Mouse (Mus musculus): ENCODE results near the gene Tgm3. TPM values are rescaled to one million over a fixed set of nuclear protein-coding genes. Genes with fewer than 3 reads are reported as not detected.

Tgm3 gene
- polyA plus RNA-seq, 1 experiment from 2014 or later: 0.14 TPM

GRCm38 (mm10) chr2:130009371-130009770 lies 2.8 kb upstream of the Tgm3 start:
- Histone ChIP-seq H3K9ac (replicated peaks; ENCODE audit: low read depth, low read length) (no peak overlapping the region), H3K36me3 (ENCODE audit: control insufficient read depth, insufficient read depth, low read length) (no peaks in the 10 kb centered on the region), H3K4me1 (ENCODE audit: control insufficient read depth, insufficient read depth, low read length) (no peaks in the 10 kb centered on the region), H3K9me3 (ENCODE audit: control insufficient read depth, low read depth, low read length) (no peaks in the 10 kb centered on the region), H3K27me3 (ENCODE audit: control insufficient read depth, insufficient read depth, low read length) (no peaks in the 10 kb centered on the region), H3K4me3 (ENCODE audit: low read depth, low read length) (no peak overlapping the region), H3K27ac (ENCODE audit: low read length) (no peak overlapping the region), H3K4me2 (replicated peaks; ENCODE audit: low read depth, low read length) (no peak overlapping the region)
- 73% methylated on average over 2 of the region's 2 CpGs for WGBS
- ATAC-seq (ENCODE audit: insufficient number of reproducible peaks, insufficient read depth, low FRiP score, low read depth): no peak

DNA sequence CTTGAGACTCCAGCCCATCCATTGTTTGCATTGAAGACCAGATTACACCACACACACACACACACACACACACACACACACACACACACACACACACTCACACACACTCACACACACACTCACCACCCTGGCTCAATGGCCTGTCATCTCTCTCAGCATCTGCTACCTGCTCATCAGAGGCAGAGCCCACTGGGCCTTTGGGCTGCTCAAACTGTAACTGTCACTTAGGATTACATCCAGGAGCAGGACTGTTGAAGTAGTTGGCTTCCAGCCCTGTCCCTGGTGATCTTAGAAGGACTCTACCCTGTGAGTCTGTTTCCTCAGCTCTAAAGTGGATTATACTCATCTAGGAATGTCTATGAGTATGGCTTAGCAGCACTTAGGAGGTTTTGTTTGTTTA lies 1.5 kb downstream of the Tgm3 start:
- H3K36me3 ChIP-seq (ENCODE audit: control insufficient read depth, insufficient read depth, low read length): no peaks in the 10 kb centered on the region
- no peak overlapping the region for H3K4me2 ChIP-seq (replicated peaks; ENCODE audit: low read depth, low read length)
- no peaks in the 10 kb centered on the region for H3K27me3 ChIP-seq (ENCODE audit: control insufficient read depth, insufficient read depth, low read length)
- no peak for ATAC-seq (ENCODE audit: insufficient number of reproducible peaks, insufficient read depth, low FRiP score, low read depth)
- H3K9ac ChIP-seq (replicated peaks; ENCODE audit: low read depth, low read length): no peak overlapping the region
- no peaks in the 10 kb centered on the region for H3K4me1 ChIP-seq (ENCODE audit: control insufficient read depth, insufficient read depth, low read length)
- no peak overlapping the region for H3K4me3 ChIP-seq (ENCODE audit: low read depth, low read length)
- no peak overlapping the region for H3K27ac ChIP-seq (ENCODE audit: low read length)
- H3K9me3 ChIP-seq (ENCODE audit: control insufficient read depth, low read depth, low read length): no peaks in the 10 kb centered on the region

DNA sequence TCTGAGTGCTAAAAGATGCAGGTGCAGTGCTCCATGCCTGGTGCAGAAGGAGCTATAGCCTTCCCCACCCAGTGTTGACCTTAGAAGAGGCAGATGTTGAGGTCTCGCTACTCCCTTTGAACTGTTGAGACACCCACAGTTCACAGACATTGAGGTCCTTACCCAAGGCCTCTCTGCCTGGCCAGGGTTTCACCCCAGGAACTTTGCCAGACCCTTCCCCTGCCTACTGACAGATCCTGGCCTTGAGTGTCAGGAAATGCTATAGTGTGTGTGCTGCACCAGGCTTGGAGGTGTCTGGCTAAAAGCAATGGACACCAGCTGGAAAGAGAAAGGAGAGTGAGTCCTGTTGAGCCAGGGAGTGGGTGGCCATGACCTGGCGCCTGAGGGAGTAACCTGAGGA lies 3.0 kb downstream of the Tgm3 start:
- 76% methylated on average over 2 of the region's 2 CpGs for WGBS
- Histone ChIP-seq H3K36me3 (ENCODE audit: control insufficient read depth, insufficient read depth, low read length) (no peaks in the 10 kb centered on the region), H3K9me3 (ENCODE audit: control insufficient read depth, low read depth, low read length) (no peaks in the 10 kb centered on the region), H3K27ac (ENCODE audit: low read length) (no peak overlapping the region), H3K4me1 (ENCODE audit: control insufficient read depth, insufficient read depth, low read length) (no peaks in the 10 kb centered on the region), H3K4me2 (replicated peaks; ENCODE audit: low read depth, low read length) (no peak overlapping the region), H3K9ac (replicated peaks; ENCODE audit: low read depth, low read length) (no peak overlapping the region), H3K27me3 (ENCODE audit: control insufficient read depth, insufficient read depth, low read length) (no peaks in the 10 kb centered on the region), H3K4me3 (ENCODE audit: low read depth, low read length) (no peak overlapping the region)
- no peak for ATAC-seq (ENCODE audit: insufficient number of reproducible peaks, insufficient read depth, low FRiP score, low read depth)

- Histone ChIP-seq H3K4me2 (replicated peaks; ENCODE audit: low read depth, low read length) (no peak overlapping the region), H3K4me1 (ENCODE audit: control insufficient read depth, insufficient read depth, low read length) (no peaks in the 10 kb centered on the region), H3K27ac (ENCODE audit: low read length) (no peak overlapping the region), H3K4me3 (ENCODE audit: low read depth, low read length) (no peak overlapping the region), H3K9ac (replicated peaks; ENCODE audit: low read depth, low read length) (no peak overlapping the region), H3K27me3 (ENCODE audit: control insufficient read depth, insufficient read depth, low read length) (no peaks in the 10 kb centered on the region), H3K36me3 (ENCODE audit: control insufficient read depth, insufficient read depth, low read length) (no peaks in the 10 kb centered on the region), H3K9me3 (ENCODE audit: control insufficient read depth, low read depth, low read length) (no peaks in the 10 kb centered on the region)
- 86% methylated on average over 2 of the region's 2 CpGs for WGBS
- no peak for ATAC-seq (ENCODE audit: insufficient number of reproducible peaks, insufficient read depth, low FRiP score, low read depth)
Observed at GRCm38 (mm10) chr2:130018084-130018483, 5.9 kb downstream of the Tgm3 start.

DNA sequence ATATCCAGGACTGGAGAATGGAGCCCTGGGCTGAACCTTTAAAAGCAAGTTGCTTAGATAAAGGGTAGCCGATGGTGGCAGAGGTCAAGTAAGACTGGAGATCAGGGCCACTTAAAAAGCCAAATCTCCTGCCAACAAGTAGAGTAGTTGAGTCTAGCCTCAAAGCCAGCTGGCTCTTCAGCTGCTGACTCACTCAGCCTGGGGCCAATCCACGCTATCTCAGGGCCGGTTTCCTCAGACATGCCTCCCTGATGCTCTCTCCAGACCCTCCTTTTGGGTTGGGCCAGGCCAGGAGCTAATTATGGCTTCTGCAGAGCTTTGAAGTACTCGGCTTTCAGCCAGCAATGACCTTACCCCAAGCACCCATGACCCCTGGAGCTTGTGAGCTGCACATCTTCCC lies 15.7 kb downstream of the Tgm3 start:
- no peaks in the 10 kb centered on the region for H3K4me1 ChIP-seq (ENCODE audit: control insufficient read depth, insufficient read depth, low read length)
- no peak for ATAC-seq (ENCODE audit: insufficient number of reproducible peaks, insufficient read depth, low FRiP score, low read depth)
- no peak overlapping the region for H3K9ac ChIP-seq (replicated peaks; ENCODE audit: low read depth, low read length)
- no peak overlapping the region for H3K27ac ChIP-seq (ENCODE audit: low read length)
- no peaks in the 10 kb centered on the region for H3K9me3 ChIP-seq (ENCODE audit: control insufficient read depth, low read depth, low read length)
- H3K4me3 ChIP-seq (ENCODE audit: low read depth, low read length): no peak overlapping the region
- H3K27me3 ChIP-seq (ENCODE audit: control insufficient read depth, insufficient read depth, low read length): no peaks in the 10 kb centered on the region
- WGBS: 67% methylated on average over 4 of the region's 4 CpGs
- H3K36me3 ChIP-seq (ENCODE audit: control insufficient read depth, insufficient read depth, low read length): no peaks in the 10 kb centered on the region
- H3K4me2 ChIP-seq (replicated peaks; ENCODE audit: low read depth, low read length): no peak overlapping the region

- Histone ChIP-seq H3K9ac (replicated peaks; ENCODE audit: low read depth, low read length) (no peak overlapping the region), H3K27me3 (ENCODE audit: control insufficient read depth, insufficient read depth, low read length) (no peaks in the 10 kb centered on the region), H3K4me3 (ENCODE audit: low read depth, low read length) (no peak overlapping the region), H3K9me3 (ENCODE audit: control insufficient read depth, low read depth, low read length) (no peaks in the 10 kb centered on the region), H3K4me2 (replicated peaks; ENCODE audit: low read depth, low read length) (no peak overlapping the region), H3K36me3 (ENCODE audit: control insufficient read depth, insufficient read depth, low read length) (no peaks in the 10 kb centered on the region), H3K27ac (ENCODE audit: low read length) (no peak overlapping the region), H3K4me1 (ENCODE audit: control insufficient read depth, insufficient read depth, low read length) (no peaks in the 10 kb centered on the region)
- ATAC-seq (ENCODE audit: insufficient number of reproducible peaks, insufficient read depth, low FRiP score, low read depth): no peak
- WGBS: 91% methylated on average over 11 of the region's 11 CpGs
Observed at GRCm38 (mm10) chr2:130029826-130030225, 17.7 kb downstream of the Tgm3 start.

DNA sequence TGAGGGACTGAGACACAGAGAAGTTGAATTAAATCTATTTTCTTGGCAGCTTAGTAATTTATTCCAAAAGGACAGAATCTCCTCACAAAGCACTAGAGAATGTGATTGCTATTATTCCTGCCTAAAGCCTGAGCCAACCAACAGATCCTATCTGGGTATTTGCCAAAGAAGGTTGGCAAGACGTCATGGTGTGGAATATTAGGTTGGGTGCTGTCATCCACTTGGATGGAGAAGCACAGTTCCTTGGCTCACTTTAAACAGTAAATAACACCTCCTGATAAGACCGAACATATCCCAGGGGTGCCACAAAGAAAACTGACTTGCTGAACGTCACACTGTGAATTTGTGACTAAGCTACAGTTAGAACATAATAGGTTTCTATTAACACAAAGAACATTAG lies 20.5 kb downstream of the Tgm3 start:
- Histone ChIP-seq H3K36me3 (ENCODE audit: control insufficient read depth, insufficient read depth, low read length) (no peaks in the 10 kb centered on the region), H3K4me1 (ENCODE audit: control insufficient read depth, insufficient read depth, low read length) (no peaks in the 10 kb centered on the region), H3K9ac (replicated peaks; ENCODE audit: low read depth, low read length) (no peak overlapping the region), H3K4me3 (ENCODE audit: low read depth, low read length) (no peak overlapping the region), H3K27me3 (ENCODE audit: control insufficient read depth, insufficient read depth, low read length) (no peaks in the 10 kb centered on the region), H3K4me2 (replicated peaks; ENCODE audit: low read depth, low read length) (no peak overlapping the region), H3K27ac (ENCODE audit: low read length) (no peak overlapping the region), H3K9me3 (ENCODE audit: control insufficient read depth, low read depth, low read length) (no peaks in the 10 kb centered on the region)
- WGBS: 60% methylated on average over 3 of the region's 3 CpGs
- no peak for ATAC-seq (ENCODE audit: insufficient number of reproducible peaks, insufficient read depth, low FRiP score, low read depth)

DNA sequence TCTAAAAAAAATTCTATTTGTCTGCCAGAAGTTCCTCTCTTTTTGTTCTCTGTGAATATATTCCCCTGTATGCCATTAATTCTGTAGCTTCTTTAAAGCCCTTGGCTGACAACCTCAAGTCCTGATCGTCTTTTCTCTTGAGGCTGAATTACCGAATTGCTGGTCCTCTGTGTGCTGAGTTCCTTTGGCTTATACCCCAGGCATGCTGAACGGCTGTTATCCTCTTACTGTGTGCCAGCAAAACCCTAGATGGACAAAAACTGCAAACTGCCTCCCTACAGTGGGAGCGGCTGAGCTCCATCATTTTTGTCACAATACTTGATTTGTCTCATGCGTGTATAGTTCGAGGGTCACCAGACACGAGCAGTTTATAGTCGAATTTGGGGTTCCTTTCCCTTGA lies 24.7 kb downstream of the Tgm3 start:
- H3K27me3 ChIP-seq (ENCODE audit: control insufficient read depth, insufficient read depth, low read length): no peaks in the 10 kb centered on the region
- 73% methylated on average over 8 of the region's 8 CpGs for WGBS

GRCm38 (mm10) chr2:130038971-130039370 lies 26.8 kb downstream of the Tgm3 start:
- Histone ChIP-seq H3K9me3 (ENCODE audit: control insufficient read depth, low read depth, low read length) (no peaks in the 10 kb centered on the region), H3K4me3 (ENCODE audit: low read depth, low read length) (no peak overlapping the region), H3K9ac (replicated peaks; ENCODE audit: low read depth, low read length) (no peak overlapping the region), H3K27me3 (ENCODE audit: control insufficient read depth, insufficient read depth, low read length) (no peaks in the 10 kb centered on the region), H3K27ac (ENCODE audit: low read length) (no peak overlapping the region), H3K36me3 (ENCODE audit: control insufficient read depth, insufficient read depth, low read length) (no peaks in the 10 kb centered on the region), H3K4me1 (ENCODE audit: control insufficient read depth, insufficient read depth, low read length) (no peaks in the 10 kb centered on the region), H3K4me2 (replicated peaks; ENCODE audit: low read depth, low read length) (no peak overlapping the region)
- no peak for ATAC-seq (ENCODE audit: insufficient number of reproducible peaks, insufficient read depth, low FRiP score, low read depth)
- WGBS: 59% methylated on average over 3 of the region's 3 CpGs

More for the DNA sequence above, 24.7 kb downstream of the Tgm3 start:
- ATAC-seq (ENCODE audit: insufficient number of reproducible peaks, insufficient read depth, low FRiP score, low read depth): no peak
- no peaks in the 10 kb centered on the region for H3K9me3 ChIP-seq (ENCODE audit: control insufficient read depth, low read depth, low read length)
- no peak overlapping the region for H3K9ac ChIP-seq (replicated peaks; ENCODE audit: low read depth, low read length)
- H3K27ac ChIP-seq (ENCODE audit: low read length): no peak overlapping the region
- no peaks in the 10 kb centered on the region for H3K4me1 ChIP-seq (ENCODE audit: control insufficient read depth, insufficient read depth, low read length)
- no peaks in the 10 kb centered on the region for H3K36me3 ChIP-seq (ENCODE audit: control insufficient read depth, insufficient read depth, low read length)
- H3K4me3 ChIP-seq (ENCODE audit: low read depth, low read length): no peak overlapping the region
- no peak overlapping the region for H3K4me2 ChIP-seq (replicated peaks; ENCODE audit: low read depth, low read length)
